Mouse (Mus musculus) CH12F3 (cell line): Measurements from ENCODE around the gene Ms4a10.

Experiments
- in situ Hi-C: fragments of 300-500 bp; cut with MboI; formaldehyde crosslinking; loops from 2 replicates; pipeline ENCODE4 v1.14.3; 2020; ENCODE audit warnings: low sequenced_read_pairs

Gene Ms4a10

GRCm38 (mm10) chr19:10920532-10920931 lies 53.9 kb downstream of the Ms4a10 start, which contains the start of gene Zp1:
Gene Zp1 (minus strand): TSS chr19:10920632.
- in situ Hi-C loops: no loop called here

GRCm38 (mm10) chr19:10918321-10918991 lies 56.0 kb downstream of the Ms4a10 start:
- in situ Hi-C loops: no loop called here

GRCm38 (mm10) chr19:10916506-10916905 lies 58.0 kb downstream of the Ms4a10 start:
- in situ Hi-C loops: no loop called here

- in situ Hi-C loops: loop anchor here (5.0 kb wide), 1 partner anchor 37 kb away; no protein-coding TSS in a partner anchor
These were observed 59.6 kb downstream of the Ms4a10 start for GRCm38 (mm10) chr19:10914870-10915269.

- in situ Hi-C loops: loop anchor here (5.0 kb wide), 1 partner anchor 38 kb away; no protein-coding TSS in a partner anchor
These were observed 60.2 kb downstream of the Ms4a10 start for GRCm38 (mm10) chr19:10914291-10914690.
